Mouse (Mus musculus): ENCODE measurements around the gene Mrpl44. TPM values are rescaled to one million over a fixed set of nuclear protein-coding genes. Genes with fewer than 3 reads are reported as not detected.

The Mrpl44 gene
- polyA plus RNA-seq, 1 experiment: 25.2 TPM

Other genes with a start within 250 kb of the Mrpl44 start
- 1.8 and 2.4 TPM in 2 replicates for gene Ap1s3, start 104.0 kb upstream of the Mrpl44 start, polyA plus RNA-seq (2012; rRNA removed)
- gene Wdfy1, start 125 bp downstream of the Mrpl44 start, polyA plus RNA-seq (2012; rRNA removed): 26.7 and 34.3 TPM in 2 replicates
- gene Serpine2, start 85.2 kb downstream of the Mrpl44 start, polyA plus RNA-seq (2012; rRNA removed): 198 and 207 TPM in 2 replicates

All from frontal cortex, adult 2 months (tissue).